Mouse (Mus musculus): ENCODE measurements at regions not wholly inside any gene's neighbourhood (a gene's known extent, or its start where the extent isn't known, plus 50 kb on each side); places are given as distances from the start of the nearest gene placed in this dataset.

DNA sequence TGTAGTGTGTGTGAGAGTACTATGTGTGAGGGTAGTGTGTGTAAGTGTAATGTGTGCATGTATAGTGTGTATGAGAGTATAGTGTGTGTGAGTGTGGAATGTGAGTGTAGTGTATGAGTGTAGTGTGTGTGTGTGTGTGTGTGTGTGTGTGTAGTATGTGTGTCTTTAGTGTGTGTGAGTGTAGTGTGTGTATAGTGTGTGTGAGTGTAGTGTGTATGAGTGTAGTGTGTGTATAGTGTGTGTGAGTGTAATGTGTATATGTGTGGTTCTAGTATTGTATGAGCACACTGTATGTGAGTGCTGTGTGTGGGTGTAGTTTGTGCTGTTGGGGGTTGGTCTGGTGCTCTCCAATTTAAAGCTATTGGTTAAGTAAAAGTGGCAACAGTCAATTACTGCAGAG, 150.6 kb downstream of the Il15 start:
- TF ChIP-seq CTCF (IDR thresholded peaks at IDR 0.05; ENCODE audit: low read depth) (no peak), EP300 (IDR thresholded peaks at IDR 0.05; ENCODE audit: low read depth) (no peak)
